Mouse (Mus musculus): ENCODE data around the gene Nck1. TPM values are rescaled to one million over a fixed set of nuclear protein-coding genes. Genes with fewer than 3 reads are reported as not detected.

Gene Nck1
- total and polyA plus RNA-seq, 2 experiments from 2014 or later, result 37.9 to 58.8 TPM

DNA sequence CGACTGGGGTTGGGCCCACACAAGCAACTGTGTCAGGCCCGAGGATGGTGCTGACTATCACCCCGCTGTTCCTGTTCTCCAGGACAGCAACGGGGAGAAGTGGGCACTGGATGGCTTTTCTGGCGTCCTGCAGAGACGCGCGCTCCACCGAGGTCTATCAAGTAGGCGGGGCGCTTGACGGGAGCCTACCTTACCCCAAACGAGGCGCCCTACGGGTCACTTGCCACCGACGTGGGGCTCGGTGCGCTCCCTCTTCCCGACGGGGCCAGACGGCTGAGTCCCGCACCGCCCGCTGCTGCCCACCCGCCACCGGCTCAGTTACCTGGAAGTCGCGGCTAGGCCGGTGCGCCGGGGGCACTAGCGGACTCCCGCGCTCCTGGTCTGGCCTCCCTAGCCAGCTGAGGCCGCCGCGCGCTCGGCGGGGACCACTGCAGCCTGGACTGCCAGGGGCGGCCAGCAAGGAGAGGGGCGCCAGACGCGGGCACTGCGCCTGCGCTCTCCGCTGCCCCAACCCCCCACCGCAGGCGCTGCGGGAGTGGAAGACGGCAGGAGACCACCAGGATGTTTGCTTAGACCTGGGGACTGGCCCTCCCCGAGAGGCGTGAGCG is 24.8 kb upstream of the Nck1 start, which contains the start of gene Slc35g2:
Gene Slc35g2 (minus strand): TSS at position 465 of the 608 bp plus-strand sequence.
- DNase-seq (ENCODE audit: low spot score) (peak; percentile 26), ATAC-seq (ENCODE audit: insufficient read depth, low read depth) (peak; percentile 84)
- Histone ChIP-seq H3K27ac (ENCODE audit: low read depth) (peak within 1 kb of the TSS; percentile 36), H3K4me2 (ENCODE audit: low read depth, low read length) (peak within 1 kb of the TSS; percentile 85), H3K9me3 (replicated peaks; ENCODE audit: control insufficient read depth, low read length) (no peaks in the 10 kb centered on the region), H3K4me3 (ENCODE audit: low read depth, low read length) (peak within 1 kb of the TSS; percentile 64), H3K9ac (replicated peaks; ENCODE audit: low read depth, low read length) (peak within 1 kb of the TSS; percentile 52), H3K36me3 (replicated peaks; ENCODE audit: control insufficient read depth, insufficient read depth, low read length) (no peaks in the 10 kb centered on the region), H3K27me3 (ENCODE audit: control insufficient read depth, insufficient read depth, low read length) (no peaks in the 10 kb centered on the region), H3K4me1 (ENCODE audit: control insufficient read depth, insufficient read depth) (no peaks in the 10 kb centered on the region)
- TF ChIP-seq EP300 (IDR thresholded peaks at IDR 0.05; ENCODE audit: low read depth), result no peak
- TF ChIP-seq CTCF (IDR thresholded peaks at IDR 0.05; ENCODE audit: low read depth), result no peak
- WGBS, result under 1% methylated on average over 50 of the region's 55 CpGs

DNA sequence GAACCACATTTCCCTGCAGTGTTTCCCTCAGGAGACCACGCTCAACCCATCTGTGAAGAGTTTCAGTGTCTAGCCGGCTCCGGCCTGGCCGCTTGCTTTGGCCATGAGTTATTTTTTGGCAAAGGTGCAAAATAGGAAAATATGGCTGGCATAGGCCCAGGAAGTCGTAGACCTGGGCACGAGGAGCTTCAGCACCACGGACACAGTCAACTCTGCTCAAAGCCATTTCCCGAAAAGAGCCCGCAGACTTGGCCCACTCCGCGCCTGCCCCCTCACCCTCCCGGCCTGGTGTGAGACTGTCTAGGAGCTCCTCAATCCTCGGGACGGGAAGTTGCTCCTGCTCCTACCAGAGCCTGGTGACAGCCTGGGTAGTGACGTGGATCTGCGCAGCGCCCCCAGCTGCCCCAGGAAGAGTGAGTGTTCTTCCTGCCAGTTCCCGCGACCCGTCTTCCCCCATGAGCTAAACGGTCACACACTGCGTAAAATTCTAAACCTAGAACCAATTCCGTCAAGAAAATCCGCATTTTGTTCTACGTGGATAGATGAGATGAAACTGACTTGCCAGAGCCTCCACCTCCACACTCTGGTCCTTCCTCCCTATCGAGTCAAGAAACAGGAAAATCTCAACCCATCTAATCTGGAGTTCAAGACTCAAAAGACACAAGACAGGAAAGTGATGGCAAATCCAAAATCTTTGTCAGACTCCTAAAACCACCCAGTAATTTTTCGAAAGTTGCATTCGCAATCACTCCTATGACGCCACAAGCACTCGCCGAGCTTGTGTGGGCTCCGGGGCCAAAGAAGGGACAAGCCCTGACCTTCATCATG is 24.1 kb upstream of the Nck1 start:
- Histone ChIP-seq H3K4me2 (ENCODE audit: low read depth, low read length) (peak overlapping the region; percentile 85), H3K27me3 (ENCODE audit: control insufficient read depth, insufficient read depth, low read length) (no peaks in the 10 kb centered on the region), H3K4me1 (ENCODE audit: control insufficient read depth, insufficient read depth) (no peaks in the 10 kb centered on the region), H3K9me3 (replicated peaks; ENCODE audit: control insufficient read depth, low read length) (no peaks in the 10 kb centered on the region), H3K4me3 (ENCODE audit: low read depth, low read length) (peak overlapping the region; percentile 64), H3K27ac (ENCODE audit: low read depth) (peak overlapping the region; percentile 36), H3K36me3 (replicated peaks; ENCODE audit: control insufficient read depth, insufficient read depth, low read length) (no peaks in the 10 kb centered on the region), H3K9ac (replicated peaks; ENCODE audit: low read depth, low read length) (peak overlapping the region; percentile 52)
- ATAC-seq (ENCODE audit: insufficient read depth, low read depth) (peak; percentile 65), DNase-seq (ENCODE audit: low spot score) (peak; percentile 48)
- 5% methylated on average over 32 of the region's 32 CpGs for WGBS
- TF ChIP-seq CTCF (IDR thresholded peaks at IDR 0.05; ENCODE audit: low read depth), result peak; percentile 34
- TF ChIP-seq EP300 (IDR thresholded peaks at IDR 0.05; ENCODE audit: low read depth), result no peak

DNA sequence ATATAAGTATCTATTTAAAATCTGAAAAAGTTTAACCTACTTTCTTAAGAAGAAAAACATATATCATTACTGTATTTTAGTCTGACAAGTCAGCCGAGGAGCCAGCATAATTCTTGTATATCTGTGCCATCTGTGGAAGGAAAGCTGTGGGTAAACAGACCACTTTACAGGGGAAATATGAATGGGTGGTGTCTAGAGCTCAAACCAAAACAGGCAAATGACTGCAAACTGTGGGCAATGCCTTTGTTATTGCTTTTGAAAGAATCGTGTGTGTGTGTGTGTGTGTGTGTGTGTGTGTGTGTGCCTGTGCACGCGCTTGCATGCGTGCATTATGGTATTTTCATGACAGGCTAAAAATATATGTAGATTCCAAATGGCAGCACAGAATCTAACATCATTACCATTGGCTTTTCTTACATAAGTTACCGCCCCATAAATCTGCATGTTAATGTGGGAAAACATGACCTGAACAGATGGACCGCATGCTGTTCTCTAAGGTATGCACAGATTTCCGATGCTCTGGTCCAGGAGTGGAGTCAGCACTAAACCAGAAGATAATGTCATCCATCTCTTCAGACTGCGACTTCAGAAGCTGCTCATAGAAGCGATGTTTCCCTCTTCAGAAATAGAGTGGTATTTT is 14.4 kb upstream of the Nck1 start:
- ATAC-seq (ENCODE audit: insufficient read depth, low read depth) (no peak), DNase-seq (ENCODE audit: low spot score) (no peak)
- no peak overlapping the region for H3K27ac ChIP-seq (ENCODE audit: low read depth)
- H3K4me2 ChIP-seq (ENCODE audit: low read depth, low read length), result no peak overlapping the region
- no peaks in the 10 kb centered on the region for H3K4me1 ChIP-seq (ENCODE audit: control insufficient read depth, insufficient read depth)
- no peak overlapping the region for H3K9ac ChIP-seq (replicated peaks; ENCODE audit: low read depth, low read length)
- no peak for TF ChIP-seq EP300 (IDR thresholded peaks at IDR 0.05; ENCODE audit: low read depth)
- no peak for TF ChIP-seq CTCF (IDR thresholded peaks at IDR 0.05; ENCODE audit: low read depth)
- H3K36me3 ChIP-seq (replicated peaks; ENCODE audit: control insufficient read depth, insufficient read depth, low read length), result no peaks in the 10 kb centered on the region
- H3K4me3 ChIP-seq (ENCODE audit: low read depth, low read length), result no peak overlapping the region
- no peaks in the 10 kb centered on the region for H3K9me3 ChIP-seq (replicated peaks; ENCODE audit: control insufficient read depth, low read length)
- 86% methylated on average over 10 of the region's 10 CpGs for WGBS
- H3K27me3 ChIP-seq (ENCODE audit: control insufficient read depth, insufficient read depth, low read length), result no peaks in the 10 kb centered on the region

DNA sequence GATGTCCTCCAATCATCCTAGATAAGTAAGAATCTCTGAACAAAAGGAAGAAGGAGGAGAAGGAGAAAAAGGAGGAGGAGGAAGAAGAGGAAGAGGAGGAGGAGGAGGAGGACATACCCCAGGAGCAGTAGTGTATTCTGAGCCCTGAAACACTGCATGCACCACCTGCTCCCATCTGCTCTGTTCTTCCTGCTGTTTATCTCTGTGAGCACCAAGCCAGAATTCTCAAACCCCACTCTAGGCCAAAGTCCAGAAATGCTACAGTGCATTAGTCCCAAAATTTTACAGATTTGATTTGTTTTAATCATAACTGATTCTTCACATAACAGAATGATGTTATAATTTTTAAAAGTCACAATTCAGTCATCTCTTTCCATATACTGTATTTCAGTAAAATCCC is 13.1 kb upstream of the Nck1 start:
- TF ChIP-seq CTCF (IDR thresholded peaks at IDR 0.05; ENCODE audit: low read depth), result no peak
- TF ChIP-seq EP300 (IDR thresholded peaks at IDR 0.05; ENCODE audit: low read depth), result no peak
- no peaks in the 10 kb centered on the region for H3K36me3 ChIP-seq (replicated peaks; ENCODE audit: control insufficient read depth, insufficient read depth, low read length)
- H3K27me3 ChIP-seq (ENCODE audit: control insufficient read depth, insufficient read depth, low read length), result no peaks in the 10 kb centered on the region
- H3K4me1 ChIP-seq (ENCODE audit: control insufficient read depth, insufficient read depth), result no peaks in the 10 kb centered on the region
- no peak for ATAC-seq (ENCODE audit: insufficient read depth, low read depth)
- no peaks in the 10 kb centered on the region for H3K9me3 ChIP-seq (replicated peaks; ENCODE audit: control insufficient read depth, low read length)
- H3K4me2 ChIP-seq (ENCODE audit: low read depth, low read length), result no peak overlapping the region
- no peak overlapping the region for H3K4me3 ChIP-seq (ENCODE audit: low read depth, low read length)
- no peak for DNase-seq (ENCODE audit: low spot score)
- H3K27ac ChIP-seq (ENCODE audit: low read depth), result no peak overlapping the region
- no peak overlapping the region for H3K9ac ChIP-seq (replicated peaks; ENCODE audit: low read depth, low read length)

DNA sequence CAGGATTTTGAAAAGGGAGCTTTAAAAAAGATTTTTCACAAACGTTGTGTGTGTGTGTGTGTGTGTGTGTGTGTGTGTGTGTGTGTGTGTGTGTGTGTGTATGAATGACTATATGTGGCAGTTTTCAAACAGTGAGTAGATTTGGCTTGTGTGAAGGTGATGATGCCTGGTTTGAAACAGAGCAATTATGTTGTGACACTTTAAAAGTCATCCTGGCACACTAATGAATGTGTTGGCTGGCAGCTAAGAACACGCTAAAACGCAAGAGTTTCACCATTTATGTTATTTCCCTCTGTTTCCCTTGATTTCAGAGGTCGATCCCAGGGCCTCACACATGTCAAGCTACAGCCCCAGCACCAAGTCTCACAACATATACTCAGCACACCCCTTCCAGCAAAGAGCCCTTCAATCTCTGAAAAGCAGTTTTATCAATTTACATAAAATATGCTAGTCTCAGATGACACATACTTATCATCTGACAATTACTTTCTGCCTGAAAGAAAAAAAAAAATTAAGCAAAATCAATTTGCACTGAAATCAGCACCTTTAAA is 12.2 kb upstream of the Nck1 start:
- ATAC-seq (ENCODE audit: insufficient read depth, low read depth), result no peak
- DNase-seq (ENCODE audit: low spot score), result no peak
- H3K4me2 ChIP-seq (ENCODE audit: low read depth, low read length), result no peak overlapping the region
- TF ChIP-seq CTCF (IDR thresholded peaks at IDR 0.05; ENCODE audit: low read depth) (no peak), EP300 (IDR thresholded peaks at IDR 0.05; ENCODE audit: low read depth) (no peak)
- 82% methylated on average over 4 of the region's 4 CpGs for WGBS
- no peak overlapping the region for H3K9ac ChIP-seq (replicated peaks; ENCODE audit: low read depth, low read length)
- H3K36me3 ChIP-seq (replicated peaks; ENCODE audit: control insufficient read depth, insufficient read depth, low read length), result peaks cover under 1% of the 10 kb centered on the region; the same call in 1 of the 2 replicates
- no peaks in the 10 kb centered on the region for H3K9me3 ChIP-seq (replicated peaks; ENCODE audit: control insufficient read depth, low read length)
- no peaks in the 10 kb centered on the region for H3K27me3 ChIP-seq (ENCODE audit: control insufficient read depth, insufficient read depth, low read length)
- no peaks in the 10 kb centered on the region for H3K4me1 ChIP-seq (ENCODE audit: control insufficient read depth, insufficient read depth)
- no peak overlapping the region for H3K27ac ChIP-seq (ENCODE audit: low read depth)
- H3K4me3 ChIP-seq (ENCODE audit: low read depth, low read length), result no peak overlapping the region

Measured in heart, postnatal 0 days (tissue).